Mouse (Mus musculus) hindbrain, postnatal 0 days (tissue): ENCODE results near the gene Gimap4. TPM values are rescaled to one million over a fixed set of nuclear protein-coding genes. Genes with fewer than 3 reads are reported as not detected.

Experiments used
- ATAC-seq: fragments of 200-750 bp; cut with Nextera tagmentation; 2 replicates; pipeline ENCODE4 v1.8.0; 2017; ENCODE audit warnings: mild to moderate bottlenecking, moderate TSS enrichment, moderate library complexity
- DNase-seq: peaks from one replicate; pipeline ENCODE4 v3.0.0-alpha.2; 2015; ENCODE audit warnings: low spot score
- H3K27ac ChIP-seq: fragments of 300-500 bp; sonication (generic); 2 replicates; pipeline ENCODE4 v1.5.1; 2014; ENCODE audit warnings: mild to moderate bottlenecking
- H3K27me3 ChIP-seq: fragments of 300-500 bp; sonication (generic); 2 replicates; pipeline ENCODE4 v1.6.1; 2014; ENCODE audit warnings: low read length, mixed read lengths; ENCODE audit not compliant: insufficient read depth
- H3K36me3 ChIP-seq: fragments of 300-500 bp; sonication (generic); 2 replicates; pipeline ENCODE4 v1.6.1; 2014; ENCODE audit warnings: low read length, mixed read lengths; ENCODE audit not compliant: insufficient read depth
- H3K4me1 ChIP-seq: fragments of 300-500 bp; sonication (generic); 2 replicates; pipeline ENCODE4 v1.6.1; 2014; ENCODE audit warnings: antibody characterized with exemption, low read length, mixed read lengths; ENCODE audit not compliant: insufficient read depth
- H3K4me2 ChIP-seq: fragments of 300-500 bp; sonication (generic); 2 replicates; pipeline ENCODE4 v1.6.1; 2014; ENCODE audit warnings: low read depth, mild to moderate bottlenecking, low read length, moderate library complexity, mixed read lengths
- H3K4me3 ChIP-seq: fragments of 300-500 bp; sonication (generic); 2 replicates; pipeline ENCODE4 v1.5.1; 2014; ENCODE audit warnings: low read length
- H3K9ac ChIP-seq: fragments of 300-500 bp; sonication (generic); replicated peaks from 2 replicates; pipeline ENCODE4 v1.6.1; 2014; ENCODE audit warnings: mild to moderate bottlenecking, low read length, moderate library complexity, mixed read lengths
- H3K9me3 ChIP-seq: fragments of 300-500 bp; sonication (generic); 2 replicates; pipeline ENCODE4 v1.6.1; 2016; ENCODE audit warnings: low read length, mixed read lengths
- CTCF ChIP-seq: IDR thresholded peaks from 2 replicates; pipeline ENCODE4 v1.5.1; 2016; ENCODE audit warnings: antibody characterized with exemption, control low read depth, low read depth
- WGBS: fragments of 180-500 bp; shearing (Covaris S2); extraction: QIAGEN DNeasy Blood & Tissue Kit; methylation state at CpG from one replicate; pipeline ENCODE4 v1.1.7; 2014; 5-methylcytosine and 5-hydroxymethylcytosine counted together
- polyA plus RNA-seq: library from polyadenylated mRNA; unstranded; fragments of >200 nt; fragmentation: Nextera tagmentation; extraction: Ambion mirVana; gene quantifications from 2 replicates; pipeline ENCODE4 v1.2.1, GENCODE M21; 2015
- total RNA-seq: library from RNA; depleted of rRNA; stranded (reverse); fragments of >200 nt; gene quantifications from 2 replicates; pipeline ENCODE4 v1.2.3, GENCODE M21; 2014

The Gimap4 gene
- total and polyA plus RNA-seq, 2 experiments from 2014 or later, result 0.56 to 0.78 TPM

DNA sequence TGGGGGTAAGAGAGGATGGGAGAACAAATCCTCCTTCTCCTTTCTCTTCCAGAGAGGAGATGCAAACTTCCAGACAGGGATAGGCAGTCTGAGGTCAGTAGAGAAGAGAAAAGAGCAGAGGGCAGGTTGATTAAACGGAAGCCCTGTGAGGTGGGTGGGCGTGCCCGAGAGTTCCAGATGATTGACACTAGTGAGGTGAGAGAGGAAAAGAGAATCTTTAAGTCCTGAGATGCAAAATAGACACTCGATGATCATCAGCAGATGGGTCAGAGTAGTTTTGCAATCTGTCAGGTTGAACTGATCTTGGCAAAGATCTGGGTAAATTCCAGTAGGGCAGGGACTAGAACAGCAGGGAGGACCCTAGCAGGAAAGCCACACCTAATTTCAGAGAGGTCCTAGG lies 19.6 kb upstream of the Gimap4 start:
- TF ChIP-seq CTCF, result no peak
- ATAC-seq, result no peak
- no peaks in the 10 kb centered on the region for H3K36me3 ChIP-seq
- DNase-seq, result no peak
- H3K27me3 ChIP-seq, result no peaks in the 10 kb centered on the region
- WGBS, result 82% methylated on average over 4 of the region's 4 CpGs
- H3K4me2 ChIP-seq, result no peak overlapping the region
- no peaks in the 10 kb centered on the region for H3K9me3 ChIP-seq
- no peaks in the 10 kb centered on the region for H3K4me1 ChIP-seq
- no peak overlapping the region for H3K4me3 ChIP-seq
- H3K27ac ChIP-seq, result no peak overlapping the region
- no peak overlapping the region for H3K9ac ChIP-seq

DNA sequence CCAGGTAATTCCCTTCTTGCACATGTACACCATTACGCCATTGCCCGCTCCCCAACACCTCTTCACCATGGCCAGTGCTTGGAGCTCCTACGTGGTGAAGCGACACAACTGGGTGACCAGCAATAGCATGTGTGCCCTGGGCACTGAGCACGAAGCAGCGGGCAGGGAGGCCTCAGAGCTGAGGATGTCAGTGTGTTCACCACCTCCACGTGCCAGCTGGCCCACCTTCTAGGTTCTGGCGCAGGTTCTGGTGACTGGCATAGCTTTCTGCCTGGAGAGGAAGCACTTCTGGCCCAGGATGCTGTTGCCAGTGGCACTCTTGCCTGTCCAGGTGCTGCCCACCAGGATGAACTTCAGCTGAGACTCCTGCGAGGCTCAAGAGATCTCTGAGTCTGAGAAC lies 18.9 kb upstream of the Gimap4 start:
- Histone ChIP-seq H3K27me3 (no peaks in the 10 kb centered on the region), H3K27ac (no peak overlapping the region), H3K9ac (no peak overlapping the region), H3K4me3 (no peak overlapping the region), H3K9me3 (no peaks in the 10 kb centered on the region), H3K4me1 (no peaks in the 10 kb centered on the region), H3K4me2 (no peak overlapping the region), H3K36me3 (no peaks in the 10 kb centered on the region)
- WGBS, result 96% methylated on average over 9 of the region's 9 CpGs
- TF ChIP-seq CTCF, result no peak
- ATAC-seq (no peak), DNase-seq (no peak)

DNA sequence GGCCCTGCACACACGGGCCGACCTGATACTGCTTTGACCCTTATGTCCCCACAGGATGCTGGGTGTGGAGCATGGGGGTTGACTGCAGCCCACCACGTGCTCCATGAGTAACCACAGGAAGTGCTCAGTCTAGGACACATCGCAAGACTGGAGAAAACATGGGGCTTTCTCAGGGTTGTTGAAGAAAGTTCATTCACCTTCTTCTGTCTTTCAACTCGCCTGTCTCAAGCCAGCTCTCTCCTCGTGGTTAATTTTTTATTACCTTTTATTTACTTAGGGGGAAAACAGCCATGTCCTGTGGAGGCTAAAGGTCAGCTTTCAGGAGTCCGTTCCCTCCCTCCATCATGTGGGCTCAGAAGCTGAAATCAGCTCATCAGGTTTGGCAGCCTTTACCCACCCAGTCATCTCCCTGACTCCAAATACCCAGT lies 18.2 kb upstream of the Gimap4 start:
- Histone ChIP-seq H3K36me3 (no peaks in the 10 kb centered on the region), H3K4me2 (no peak overlapping the region), H3K27ac (no peak overlapping the region), H3K27me3 (no peaks in the 10 kb centered on the region), H3K4me1 (no peaks in the 10 kb centered on the region), H3K4me3 (no peak overlapping the region), H3K9me3 (no peaks in the 10 kb centered on the region), H3K9ac (no peak overlapping the region)
- TF ChIP-seq CTCF, result no peak
- DNase-seq (no peak), ATAC-seq (no peak)
- whole genome bisulfite sequencing, result 64% methylated on average over 7 of the region's 7 CpGs

DNA sequence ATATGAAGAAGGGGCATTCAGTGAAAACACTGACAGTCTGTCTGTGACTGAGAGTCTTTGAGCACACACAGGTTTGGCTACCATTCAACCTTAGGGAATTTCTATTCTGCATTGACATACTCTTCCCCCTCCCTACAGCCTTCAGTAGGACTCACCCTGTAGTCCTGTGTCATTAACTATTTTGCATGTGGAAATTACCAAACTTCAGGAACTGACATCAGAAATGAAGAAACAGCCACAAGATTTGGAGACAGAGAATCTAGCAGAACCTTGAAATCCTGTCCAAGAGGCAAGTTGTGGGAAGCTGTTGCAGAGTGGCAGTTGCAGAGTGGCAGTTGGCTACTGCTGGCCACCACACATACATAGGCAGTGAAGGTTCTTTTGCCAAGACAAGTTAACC lies 16.3 kb upstream of the Gimap4 start:
- no peaks in the 10 kb centered on the region for H3K36me3 ChIP-seq
- H3K27me3 ChIP-seq, result no peaks in the 10 kb centered on the region
- no peak overlapping the region for H3K4me3 ChIP-seq
- no peaks in the 10 kb centered on the region for H3K9me3 ChIP-seq
- H3K4me2 ChIP-seq, result no peak overlapping the region
- H3K9ac ChIP-seq, result no peak overlapping the region
- H3K27ac ChIP-seq, result no peak overlapping the region
- DNase-seq (no peak), ATAC-seq (no peak)
- H3K4me1 ChIP-seq, result no peaks in the 10 kb centered on the region
- TF ChIP-seq CTCF, result no peak

DNA sequence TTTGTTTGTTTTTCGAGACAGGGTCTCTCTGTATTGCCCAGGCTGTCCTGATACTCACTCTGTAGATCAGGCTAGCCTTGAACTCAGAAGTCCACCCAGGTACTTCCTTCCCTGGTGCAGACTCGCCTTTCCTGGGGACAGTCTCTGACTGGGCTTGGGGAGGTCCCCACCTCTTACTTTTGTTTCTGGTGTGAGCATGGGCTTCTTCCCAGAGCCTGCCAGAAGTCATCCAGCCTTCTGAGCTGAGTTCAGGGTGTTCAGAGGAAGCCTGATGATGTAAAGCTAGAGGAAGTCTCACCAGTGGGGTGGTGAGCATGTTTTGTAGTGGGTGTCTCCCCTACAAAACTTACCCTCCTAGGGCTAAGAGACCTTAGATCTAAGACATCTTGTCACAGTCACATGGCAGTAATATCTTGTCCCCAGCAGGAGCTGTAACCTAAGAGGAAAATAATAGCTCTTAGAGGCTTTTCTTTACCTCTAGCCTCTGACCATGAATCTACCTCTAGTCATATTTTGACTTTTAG lies 14.8 kb upstream of the Gimap4 start:
- ATAC-seq, result no peak
- TF ChIP-seq CTCF, result no peak
- Histone ChIP-seq H3K4me3 (no peak overlapping the region), H3K9me3 (no peaks in the 10 kb centered on the region), H3K4me1 (no peaks in the 10 kb centered on the region), H3K27me3 (no peaks in the 10 kb centered on the region), H3K4me2 (no peak overlapping the region), H3K36me3 (no peaks in the 10 kb centered on the region), H3K9ac (no peak overlapping the region), H3K27ac (no peak overlapping the region)
- 67% methylated on average over 2 of the region's 2 CpGs for WGBS
- no peak for DNase-seq

DNA sequence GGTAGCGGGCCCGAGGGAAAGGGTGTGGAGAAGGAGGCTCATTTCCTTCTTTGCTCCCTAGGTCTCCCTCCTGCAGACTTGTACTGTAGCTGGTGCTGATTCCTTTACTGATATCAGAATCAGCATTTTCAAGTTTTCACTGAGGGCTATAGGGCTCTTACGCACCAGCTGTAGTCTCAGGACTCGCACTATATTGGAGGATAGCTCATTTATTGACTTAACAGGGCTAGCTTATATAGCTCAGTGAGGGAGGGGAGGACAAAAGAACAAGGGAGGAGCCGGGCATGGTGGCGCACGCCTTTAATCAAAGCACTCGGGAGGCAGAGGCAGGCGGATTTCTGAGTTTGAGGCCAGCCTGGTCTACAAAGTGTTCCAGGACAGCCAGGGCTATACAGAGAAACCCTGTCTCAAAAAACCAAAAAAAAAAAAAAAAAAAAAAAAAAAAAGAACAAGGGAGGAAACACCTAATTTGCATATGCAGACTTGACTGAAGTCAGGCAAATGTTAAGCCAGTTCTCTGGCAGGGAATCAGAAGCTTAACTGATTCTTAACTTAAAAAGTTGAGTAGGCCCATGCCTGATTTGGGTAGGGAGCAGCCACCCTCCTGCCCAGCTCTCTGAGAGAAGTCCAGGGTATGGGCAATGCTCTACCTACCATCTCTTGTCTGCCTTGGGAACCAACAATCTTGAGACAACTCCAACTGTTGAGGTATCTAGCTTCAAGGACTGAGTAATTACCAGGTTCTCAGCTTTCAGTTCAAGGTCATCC lies 9.9 kb upstream of the Gimap4 start:
- DNase-seq (no peak), ATAC-seq (no peak)
- no peak for TF ChIP-seq CTCF
- Histone ChIP-seq H3K9ac (no peak overlapping the region), H3K9me3 (no peaks in the 10 kb centered on the region), H3K36me3 (no peaks in the 10 kb centered on the region), H3K27ac (no peak overlapping the region), H3K4me3 (no peak overlapping the region), H3K27me3 (no peaks in the 10 kb centered on the region), H3K4me1 (no peaks in the 10 kb centered on the region), H3K4me2 (no peak overlapping the region)
- WGBS, result 93% methylated on average over 9 of the region's 9 CpGs

DNA sequence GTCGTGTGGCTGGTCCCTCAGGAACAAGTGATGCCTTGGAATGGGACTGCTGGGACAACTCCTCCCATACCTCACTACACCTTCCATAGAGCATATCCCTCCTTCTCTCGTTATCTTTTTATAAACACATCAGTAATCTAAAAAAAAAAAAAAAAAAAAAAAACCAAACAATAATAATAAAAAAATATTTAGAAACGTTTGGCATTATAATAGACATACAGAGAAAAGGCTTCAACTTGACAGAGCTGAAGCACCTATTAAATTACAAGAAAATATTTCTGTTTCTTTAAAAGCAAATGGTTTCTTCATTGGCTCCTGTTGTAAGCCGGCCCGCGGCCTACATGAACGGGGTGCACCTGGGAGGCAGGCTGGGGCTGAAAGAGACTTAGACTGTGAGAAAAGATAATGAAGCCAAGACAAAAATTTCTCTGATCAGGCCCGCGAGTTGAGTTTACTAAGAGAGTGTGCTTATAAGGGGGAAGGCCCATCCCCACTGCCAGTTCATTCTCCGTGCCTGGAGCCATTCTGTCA lies 8.9 kb upstream of the Gimap4 start:
- H3K27ac ChIP-seq, result no peak overlapping the region
- no peaks in the 10 kb centered on the region for H3K4me1 ChIP-seq
- DNase-seq, result no peak
- H3K27me3 ChIP-seq, result no peaks in the 10 kb centered on the region
- WGBS, result 44% methylated on average over 10 of the region's 10 CpGs
- peak overlapping the region; percentile 30; the same call in 1 of the 2 replicates for H3K4me2 ChIP-seq
- TF ChIP-seq CTCF, result no peak
- H3K9ac ChIP-seq, result no peak overlapping the region
- no peaks in the 10 kb centered on the region for H3K36me3 ChIP-seq
- no peak for ATAC-seq
- no peak overlapping the region for H3K4me3 ChIP-seq
- H3K9me3 ChIP-seq, result no peaks in the 10 kb centered on the region
